Mouse (Mus musculus) forebrain, postnatal 0 days (tissue): Measurements from ENCODE around the gene Hoxa7. TPM values are rescaled to one million over a fixed set of nuclear protein-coding genes. Genes with fewer than 3 reads are reported as not detected.

ENCODE experiments used
- ATAC-seq: fragments of 200-750 bp; cut with Nextera tagmentation; 2 replicates; pipeline ENCODE4 v1.8.0; 2017; ENCODE audit warnings: mild to moderate bottlenecking, moderate library complexity
- DNase-seq: peaks from one replicate; pipeline ENCODE4 v3.0.0-alpha.2; 2015
- H3K27ac ChIP-seq: fragments of 300-500 bp; sonication (generic); 2 replicates; pipeline ENCODE4 v1.5.1; 2014; ENCODE audit warnings: low read depth, mild to moderate bottlenecking, antibody characterized with exemption, low read length, moderate library complexity, mixed read lengths
- H3K27me3 ChIP-seq: fragments of 300-500 bp; sonication (generic); 2 replicates; pipeline ENCODE4 v1.6.1; 2014; ENCODE audit warnings: mild to moderate bottlenecking, low read length, mixed read lengths; ENCODE audit not compliant: insufficient read depth
- H3K36me3 ChIP-seq: fragments of 300-500 bp; sonication (generic); 2 replicates; pipeline ENCODE4 v1.6.1; 2014; ENCODE audit warnings: mild to moderate bottlenecking, moderate library complexity; ENCODE audit not compliant: insufficient read depth
- H3K4me1 ChIP-seq: fragments of 300-500 bp; sonication (generic); 2 replicates; pipeline ENCODE4 v1.6.1; 2014; ENCODE audit warnings: antibody characterized with exemption; ENCODE audit not compliant: insufficient read depth
- H3K4me2 ChIP-seq: fragments of 300-500 bp; sonication (generic); 2 replicates; pipeline ENCODE4 v1.6.1; 2014; ENCODE audit warnings: low read depth, mild to moderate bottlenecking, moderate library complexity
- H3K4me3 ChIP-seq: fragments of 300-500 bp; sonication (generic); 2 replicates; pipeline ENCODE4 v1.5.1; 2014; ENCODE audit warnings: low read depth, low read length, mixed read lengths
- H3K9ac ChIP-seq: fragments of 300-500 bp; sonication (generic); 2 replicates; pipeline ENCODE4 v1.6.1; 2014; ENCODE audit warnings: mild to moderate bottlenecking
- H3K9me3 ChIP-seq: fragments of 300-500 bp; sonication (generic); 2 replicates; pipeline ENCODE4 v1.6.1; 2016; ENCODE audit warnings: low read length
- CTCF ChIP-seq: sonication (generic); IDR thresholded peaks from 2 replicates; pipeline ENCODE4 v1.5.1; 2016; ENCODE audit warnings: antibody characterized with exemption, control low read depth, low read depth
- WGBS: fragments of 180-500 bp; shearing (Covaris S2); extraction: QIAGEN DNeasy Blood & Tissue Kit; methylation state at CpG from one replicate; pipeline ENCODE4 v1.1.7; 2014; 5-methylcytosine and 5-hydroxymethylcytosine counted together
- polyA plus RNA-seq: library from polyadenylated mRNA; unstranded; fragments of >200 nt; fragmentation: Nextera tagmentation; extraction: Ambion mirVana; gene quantifications from 2 replicates; pipeline ENCODE4 v1.2.1, GENCODE M21; 2015
- total RNA-seq: library from RNA; depleted of rRNA; stranded (reverse); fragments of >200 nt; gene quantifications from 2 replicates; pipeline ENCODE4 v1.2.3, GENCODE M21; 2014; rRNA removed

Gene Hoxa7
- total RNA-seq (not detected in 2 replicates), polyA plus RNA-seq (not detected in 2 replicates)

- no peak within 1 kb of the TSS for H3K27ac ChIP-seq
- H3K27me3 ChIP-seq = peaks cover 99% of the 10 kb centered on the region
- peaks cover 4% of the 10 kb centered on the region; the same call in 1 of the 2 replicates for H3K4me1 ChIP-seq
- peak; percentile 79 for ATAC-seq
- no peaks in the 10 kb centered on the region for H3K36me3 ChIP-seq
- peak within 1 kb of the TSS; percentile 88 for H3K4me2 ChIP-seq
- H3K4me3 ChIP-seq = peak within 1 kb of the TSS; percentile 50
- H3K9ac ChIP-seq = peak within 1 kb of the TSS; percentile 62
- WGBS = 2% methylated on average over 46 of the region's 46 CpGs
- DNase-seq = peak; percentile 90
- peak; percentile 99 for TF ChIP-seq CTCF
- H3K9me3 ChIP-seq = no peaks in the 10 kb centered on the region
Measured at GRCm38 (mm10) chr6:52221337-52221992, at the start of gene Hoxa7. TSS of gene Hoxa7 (minus strand) at chr6:52221854.

DNA sequence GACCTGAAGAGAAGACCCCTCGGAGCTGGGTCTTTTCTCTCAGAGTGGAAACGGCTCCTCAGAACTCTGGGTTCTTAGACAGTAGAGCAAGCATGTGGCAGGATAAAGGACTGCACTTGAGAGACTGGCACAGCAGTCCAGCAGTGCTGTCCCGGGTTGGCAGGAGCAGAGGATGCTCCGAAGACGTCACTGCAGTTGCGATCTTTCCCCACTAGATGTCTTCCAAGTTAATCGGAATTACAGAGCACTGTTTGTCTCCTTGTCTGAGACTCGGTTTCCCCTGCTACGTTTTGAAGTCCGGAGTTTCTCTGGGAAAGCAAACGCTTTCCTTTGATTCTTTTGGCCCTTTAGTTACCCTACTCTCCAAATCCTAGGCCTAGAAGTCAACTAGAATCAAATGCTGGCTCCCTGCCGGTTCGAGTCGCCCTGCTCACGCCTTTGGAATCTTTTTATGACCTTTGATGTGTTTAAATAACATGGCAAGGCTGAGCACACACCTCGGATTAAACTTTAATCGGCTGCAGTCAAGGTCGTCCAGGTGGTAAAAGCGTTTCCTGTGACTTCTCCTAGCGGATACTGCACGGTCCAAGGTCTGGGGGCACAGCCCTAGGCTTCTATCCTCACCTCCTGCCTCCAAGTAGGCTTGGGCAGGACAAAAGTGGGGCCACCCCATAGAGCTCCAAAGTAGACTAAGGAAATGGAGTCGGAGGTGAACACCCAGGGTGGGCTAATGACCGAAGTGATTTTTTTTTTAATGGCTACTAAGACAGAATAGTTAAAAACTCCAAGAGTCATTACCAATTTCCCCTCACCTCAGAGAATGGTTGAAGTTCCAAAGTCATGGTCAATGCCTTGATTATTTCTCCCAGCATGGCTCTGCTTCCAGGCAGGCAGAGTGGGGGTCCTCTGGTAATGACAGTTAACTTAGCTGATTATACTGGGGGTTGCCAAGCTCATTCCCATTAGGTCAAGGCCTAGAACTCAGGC, 49.1 kb upstream of the Hoxa7 start:
- peak; percentile 59; the same call in 1 of the 2 replicates for ATAC-seq
- H3K36me3 ChIP-seq = no peaks in the 10 kb centered on the region
- DNase-seq = peak; percentile 81
- no peak overlapping the region for H3K27ac ChIP-seq
- H3K4me3 ChIP-seq = no peak overlapping the region
- TF ChIP-seq CTCF = peak; percentile 82
- WGBS = 7% methylated on average over 23 of the region's 23 CpGs
- H3K9ac ChIP-seq = no peak overlapping the region
- no peaks in the 10 kb centered on the region for H3K9me3 ChIP-seq
- no peaks in the 10 kb centered on the region for H3K4me1 ChIP-seq
- no peak overlapping the region for H3K4me2 ChIP-seq
- peaks cover 97% of the 10 kb centered on the region for H3K27me3 ChIP-seq

DNA sequence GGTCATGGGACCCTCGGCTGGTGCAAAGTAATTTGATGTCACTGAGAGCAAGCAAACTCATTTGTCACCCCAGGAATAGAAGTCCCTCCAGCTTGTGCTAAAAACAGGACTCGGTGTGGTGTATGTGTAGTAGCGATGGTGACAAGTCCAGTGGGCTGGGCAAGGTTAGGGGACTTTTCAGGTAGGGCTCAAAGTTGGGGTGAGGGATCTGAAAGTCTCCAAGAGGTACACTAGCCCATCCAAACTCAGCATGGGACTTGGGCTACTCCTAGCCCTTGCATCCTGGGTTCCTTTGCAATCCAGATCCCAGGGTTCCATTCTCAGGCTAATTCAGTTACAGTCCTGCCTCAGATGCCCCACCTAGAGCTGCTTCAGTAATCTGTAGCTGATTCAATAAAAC, 47.1 kb upstream of the Hoxa7 start:
- TF ChIP-seq CTCF = no peak
- ATAC-seq (no peak), DNase-seq (no peak)
- peaks cover 98% of the 10 kb centered on the region for H3K27me3 ChIP-seq
- H3K9ac ChIP-seq = no peak overlapping the region
- H3K4me3 ChIP-seq = no peak overlapping the region
- no peak overlapping the region for H3K4me2 ChIP-seq
- H3K4me1 ChIP-seq = no peaks in the 10 kb centered on the region
- no peaks in the 10 kb centered on the region for H3K9me3 ChIP-seq
- no peaks in the 10 kb centered on the region for H3K36me3 ChIP-seq
- 5% methylated on average over 3 of the region's 3 CpGs for WGBS
- H3K27ac ChIP-seq = no peak overlapping the region

DNA sequence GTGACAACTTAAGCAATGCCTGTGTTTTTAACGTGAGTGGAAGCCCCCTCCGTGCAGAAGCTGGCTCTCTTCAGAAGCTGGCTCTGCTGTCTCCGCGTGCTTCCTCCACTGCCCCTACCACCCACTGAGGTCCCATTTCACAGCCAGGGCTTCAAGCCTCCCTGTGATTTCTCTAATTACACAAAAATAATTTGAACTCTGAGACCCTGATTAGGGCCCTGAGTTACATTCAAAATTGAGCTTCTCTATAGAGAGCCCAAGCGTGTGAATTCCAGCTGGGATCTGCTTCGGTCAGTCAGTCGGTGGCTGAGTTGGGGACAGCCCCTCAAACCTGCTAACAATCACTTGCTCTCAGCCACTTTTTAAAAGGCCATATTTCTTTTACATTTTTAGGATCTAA, 46.7 kb upstream of the Hoxa7 start:
- ATAC-seq = no peak
- Histone ChIP-seq H3K36me3 (no peaks in the 10 kb centered on the region), H3K4me3 (no peak overlapping the region), H3K27me3 (peaks cover 98% of the 10 kb centered on the region), H3K4me2 (no peak overlapping the region), H3K9me3 (no peaks in the 10 kb centered on the region), H3K9ac (no peak overlapping the region), H3K4me1 (no peaks in the 10 kb centered on the region), H3K27ac (no peak overlapping the region)
- no peak for DNase-seq
- WGBS = 1% methylated on average over 7 of the region's 7 CpGs
- no peak for TF ChIP-seq CTCF

DNA sequence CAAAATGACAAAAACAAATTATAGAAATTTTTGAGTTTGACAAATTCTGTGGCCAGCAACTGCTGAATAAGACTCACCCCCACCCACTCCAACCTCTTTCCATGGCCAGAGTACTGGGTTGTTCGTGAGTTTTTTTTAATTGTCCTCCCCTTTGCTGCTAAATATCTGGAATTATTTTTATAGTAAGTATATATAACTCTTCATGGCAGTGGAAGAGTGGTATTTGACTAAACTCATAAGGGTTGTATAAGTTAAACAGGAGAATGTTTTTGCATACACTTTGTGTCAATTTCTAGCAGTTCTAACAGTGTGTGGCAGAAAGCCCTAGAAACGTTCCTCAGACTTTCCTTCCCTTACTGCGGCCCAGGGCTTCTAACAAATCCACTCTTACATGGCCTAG, 46.0 kb upstream of the Hoxa7 start:
- no peak for DNase-seq
- H3K4me2 ChIP-seq = no peak overlapping the region
- TF ChIP-seq CTCF = no peak
- H3K4me3 ChIP-seq = no peak overlapping the region
- no peak overlapping the region for H3K9ac ChIP-seq
- WGBS = 7% methylated on average over 3 of the region's 3 CpGs
- H3K4me1 ChIP-seq = no peaks in the 10 kb centered on the region
- H3K27me3 ChIP-seq = peaks cover 98% of the 10 kb centered on the region
- H3K36me3 ChIP-seq = no peaks in the 10 kb centered on the region
- H3K27ac ChIP-seq = no peak overlapping the region
- no peaks in the 10 kb centered on the region for H3K9me3 ChIP-seq
- no peak for ATAC-seq

GRCm38 (mm10) chr6:52267221-52267620, 45.6 kb upstream of the Hoxa7 start:
- no peak for TF ChIP-seq CTCF
- no peaks in the 10 kb centered on the region for H3K9me3 ChIP-seq
- H3K4me2 ChIP-seq = no peak overlapping the region
- peaks cover 98% of the 10 kb centered on the region for H3K27me3 ChIP-seq
- ATAC-seq (no peak), DNase-seq (no peak)
- WGBS = 18% methylated on average over 5 of the region's 5 CpGs
- H3K4me1 ChIP-seq = no peaks in the 10 kb centered on the region
- no peak overlapping the region for H3K4me3 ChIP-seq
- H3K27ac ChIP-seq = no peak overlapping the region
- no peaks in the 10 kb centered on the region for H3K36me3 ChIP-seq
- H3K9ac ChIP-seq = no peak overlapping the region

DNA sequence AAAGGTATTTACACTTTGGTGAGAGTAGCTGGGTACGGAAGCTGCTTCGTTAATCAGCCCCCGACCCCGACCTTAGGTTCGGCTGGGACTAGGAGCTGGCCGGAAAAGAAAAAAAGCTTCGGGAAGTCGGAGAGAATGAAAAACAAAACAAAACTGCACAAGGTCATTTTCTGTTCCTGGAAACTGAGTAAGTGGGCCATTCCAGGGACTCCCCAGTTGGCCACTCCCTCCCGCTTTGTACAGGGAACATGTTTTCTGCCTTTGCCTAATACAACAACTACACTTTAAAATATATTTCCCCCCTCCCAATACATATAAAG, 45.0 kb upstream of the Hoxa7 start:
- Histone ChIP-seq H3K27me3 (peaks cover 99% of the 10 kb centered on the region), H3K4me2 (no peak overlapping the region), H3K4me1 (no peaks in the 10 kb centered on the region), H3K9ac (no peak overlapping the region), H3K27ac (no peak overlapping the region), H3K9me3 (no peaks in the 10 kb centered on the region), H3K36me3 (no peaks in the 10 kb centered on the region), H3K4me3 (no peak overlapping the region)
- ATAC-seq (no peak), DNase-seq (no peak)
- 2% methylated on average over 9 of the region's 9 CpGs for WGBS
- TF ChIP-seq CTCF = no peak
